Mouse (Mus musculus) lung, postnatal 0 days (tissue): ENCODE measurements around the gene 4930524B15Rik. TPM values are rescaled to one million over a fixed set of nuclear protein-coding genes. Genes with fewer than 3 reads are reported as not detected.

Experiments
- ATAC-seq: fragments of 200-750 bp; cut with Nextera tagmentation; 2 replicates; pipeline ENCODE4 v1.8.0; 2017; ENCODE audit warnings: moderate library complexity
- DNase-seq: peaks from one replicate; pipeline ENCODE4 v3.0.0-alpha.2; 2016; ENCODE audit warnings: low spot score
- H3K27ac ChIP-seq: fragments of 300-500 bp; sonication (generic); 2 replicates; pipeline ENCODE4 v1.5.1; 2014; ENCODE audit warnings: antibody characterized with exemption, mild to moderate bottlenecking, low read length, mixed read lengths
- H3K27me3 ChIP-seq: fragments of 300-500 bp; sonication (generic); replicated peaks from 2 replicates; pipeline ENCODE4 v1.6.1; 2014; ENCODE audit warnings: low read length, mixed read lengths; ENCODE audit not compliant: insufficient read depth
- H3K36me3 ChIP-seq: fragments of 300-500 bp; sonication (generic); 2 replicates; pipeline ENCODE4 v1.6.1; 2014; ENCODE audit warnings: low read length, mixed read lengths; ENCODE audit not compliant: insufficient read depth
- H3K4me1 ChIP-seq: fragments of 300-500 bp; sonication (generic); 2 replicates; pipeline ENCODE4 v1.6.1; 2014; ENCODE audit warnings: antibody characterized with exemption, low read depth, low read length, mixed read lengths; ENCODE audit not compliant: insufficient read depth
- H3K4me2 ChIP-seq: fragments of 300-500 bp; sonication (generic); replicated peaks from 2 replicates; pipeline ENCODE4 v1.6.1; 2014; ENCODE audit warnings: low read depth, mild to moderate bottlenecking, low read length, moderate library complexity, mixed read lengths
- H3K4me3 ChIP-seq: fragments of 300-500 bp; sonication (generic); 2 replicates; pipeline ENCODE4 v1.5.1; 2014; ENCODE audit warnings: low read depth, low read length
- H3K9ac ChIP-seq: fragments of 300-500 bp; sonication (generic); replicated peaks from 2 replicates; pipeline ENCODE4 v1.6.1; 2014; ENCODE audit warnings: low read depth, mild to moderate bottlenecking
- H3K9me3 ChIP-seq: fragments of 300-500 bp; sonication (generic); 2 replicates; pipeline ENCODE4 v1.6.1; 2016; ENCODE audit warnings: low read length, mixed read lengths
- CTCF ChIP-seq: IDR thresholded peaks from 2 replicates; pipeline ENCODE4 v1.5.1; 2016; ENCODE audit warnings: antibody characterized with exemption, mild to moderate bottlenecking
- EP300 ChIP-seq: IDR thresholded peaks from 2 replicates; pipeline ENCODE4 v1.6.1; 2016; ENCODE audit warnings: antibody characterized with exemption, mild to moderate bottlenecking, control low read depth
- WGBS: fragments of 180-500 bp; shearing (Covaris S2); extraction: QIAGEN DNeasy Blood & Tissue Kit; methylation state at CpG from one replicate; pipeline ENCODE4 v1.1.7; 2014; 5-methylcytosine and 5-hydroxymethylcytosine counted together
- polyA plus RNA-seq: library from polyadenylated mRNA; unstranded; fragments of >200 nt; fragmentation: Nextera tagmentation; extraction: Ambion mirVana; gene quantifications from 2 replicates; pipeline ENCODE4 v1.2.1, GENCODE M21; 2015

4930524B15Rik gene
- polyA plus RNA-seq, 1 experiment from 2014 or later = 0.07 TPM

DNA sequence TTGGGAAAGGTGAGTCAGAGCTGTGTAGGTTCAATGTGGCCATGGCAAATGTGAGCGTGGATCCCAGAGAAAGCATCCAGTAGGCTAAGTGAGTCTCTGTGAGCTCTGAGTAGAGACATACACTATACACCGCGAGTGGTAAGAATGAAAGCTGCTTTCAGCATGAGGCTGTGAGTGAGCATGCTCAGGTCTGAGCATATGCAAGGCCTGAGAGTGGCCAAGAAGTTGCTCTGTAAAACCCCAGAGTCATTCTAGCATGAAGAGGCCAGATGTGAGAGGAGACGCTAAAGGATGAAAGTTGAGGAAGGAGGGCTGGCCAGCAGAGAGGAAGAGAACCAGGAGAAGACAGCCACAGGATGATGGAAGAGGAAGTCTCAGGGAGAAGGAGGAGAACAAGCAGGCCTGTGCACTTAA lies 47.6 kb downstream of the 4930524B15Rik start:
- H3K27me3 ChIP-seq = no peaks in the 10 kb centered on the region
- H3K4me3 ChIP-seq = no peak overlapping the region
- no peak for TF ChIP-seq CTCF
- no peak for TF ChIP-seq EP300
- no peaks in the 10 kb centered on the region for H3K36me3 ChIP-seq
- no peaks in the 10 kb centered on the region for H3K4me1 ChIP-seq
- H3K9me3 ChIP-seq = no peaks in the 10 kb centered on the region
- no peak for ATAC-seq
- H3K27ac ChIP-seq = no peak overlapping the region
- no peak overlapping the region for H3K9ac ChIP-seq
- no peak overlapping the region for H3K4me2 ChIP-seq
- 78% methylated on average over 4 of the region's 4 CpGs for WGBS
- DNase-seq = no peak

- no peak for TF ChIP-seq CTCF
- DNase-seq (no peak), ATAC-seq (no peak)
- Histone ChIP-seq H3K4me2 (no peak overlapping the region), H3K4me1 (no peaks in the 10 kb centered on the region), H3K36me3 (no peaks in the 10 kb centered on the region), H3K4me3 (no peak overlapping the region), H3K9me3 (no peaks in the 10 kb centered on the region), H3K27me3 (no peaks in the 10 kb centered on the region), H3K27ac (no peak overlapping the region), H3K9ac (no peak overlapping the region)
- WGBS = 68% methylated on average over 1 of the region's 1 CpGs
Observed at GRCm38 (mm10) chr11:32013561-32013960, 48.2 kb downstream of the 4930524B15Rik start.

DNA sequence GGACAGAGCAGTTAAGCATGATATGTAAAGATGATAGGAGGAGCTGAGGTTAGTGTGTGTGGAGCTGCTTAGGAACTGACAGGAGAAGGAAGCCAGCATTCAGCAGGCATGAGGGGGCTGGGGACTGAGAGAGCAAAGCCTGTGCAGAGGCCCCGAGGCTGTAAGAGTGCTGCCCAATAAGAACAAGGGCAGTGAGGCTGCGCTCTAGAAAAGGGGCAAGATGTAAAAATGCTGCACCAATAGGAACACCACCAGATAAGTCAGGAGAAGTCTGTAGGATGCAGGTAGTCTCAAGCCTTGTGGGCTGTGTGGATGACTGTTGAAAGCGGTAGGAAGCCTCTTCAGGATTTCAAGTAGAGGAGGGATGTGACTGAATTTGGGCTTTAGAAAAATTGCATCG lies 52.8 kb downstream of the 4930524B15Rik start:
- 57% methylated on average over 4 of the region's 4 CpGs for WGBS
- no peak overlapping the region for H3K4me2 ChIP-seq

DNA sequence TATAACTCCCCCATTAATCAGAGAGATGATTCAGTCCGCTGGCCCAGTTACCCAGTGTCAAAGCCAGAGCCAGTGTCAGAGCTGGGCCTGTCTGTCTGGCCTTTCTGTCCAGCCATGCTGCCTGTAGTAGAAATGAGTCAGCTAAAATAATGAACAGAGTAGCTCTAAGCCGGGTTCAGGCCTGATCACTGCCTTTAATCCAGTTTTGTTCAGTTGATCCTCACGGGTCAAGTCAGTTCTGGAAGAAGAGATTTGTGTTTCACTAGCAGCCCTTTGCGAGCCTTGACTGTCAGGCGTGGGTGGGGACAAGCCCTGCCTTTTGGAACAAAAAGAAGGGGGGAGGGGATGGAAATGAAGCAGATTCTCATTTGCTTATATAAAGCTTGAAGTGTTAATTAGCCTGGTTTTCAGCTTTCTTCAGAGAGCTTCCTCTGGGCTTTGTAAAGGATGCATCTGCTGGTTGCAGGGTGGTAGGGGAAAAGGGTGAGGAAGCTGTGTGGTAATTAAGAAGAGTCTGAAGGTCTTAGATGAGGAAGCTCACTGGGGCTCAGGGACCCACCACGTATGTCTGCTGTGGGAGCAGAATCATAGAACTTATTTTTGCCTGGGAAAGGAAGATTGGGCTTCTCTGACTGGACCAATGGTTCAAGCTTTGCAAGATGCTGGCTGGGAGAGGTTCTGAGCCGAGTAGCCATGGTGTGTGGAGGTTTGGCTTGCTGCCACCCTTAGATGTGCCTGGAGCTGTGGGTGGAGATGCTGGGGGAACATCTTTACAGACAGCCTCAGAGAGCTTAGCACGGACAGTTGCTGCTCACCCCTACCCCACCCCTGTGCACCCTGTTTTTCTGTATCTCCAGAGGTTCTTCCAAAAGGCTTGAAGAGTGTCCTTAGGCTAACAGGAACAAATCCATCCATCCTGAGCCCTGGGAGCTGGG lies 54.9 kb downstream of the 4930524B15Rik start:
- H3K36me3 ChIP-seq = no peaks in the 10 kb centered on the region
- no peak overlapping the region for H3K4me2 ChIP-seq
- H3K9ac ChIP-seq = no peak overlapping the region
- no peak overlapping the region for H3K27ac ChIP-seq
- H3K4me1 ChIP-seq = no peaks in the 10 kb centered on the region
- no peak for DNase-seq
- ATAC-seq = no peak
- H3K9me3 ChIP-seq = no peaks in the 10 kb centered on the region
- no peak for TF ChIP-seq CTCF
- no peak for TF ChIP-seq EP300
- H3K27me3 ChIP-seq = no peaks in the 10 kb centered on the region
- 40% methylated on average over 8 of the region's 8 CpGs for WGBS
- no peak overlapping the region for H3K4me3 ChIP-seq

More for the DNA sequence above, 52.8 kb downstream of the 4930524B15Rik start:
- Histone ChIP-seq H3K27me3 (no peaks in the 10 kb centered on the region), H3K4me3 (no peak overlapping the region), H3K9me3 (no peaks in the 10 kb centered on the region), H3K36me3 (no peaks in the 10 kb centered on the region), H3K4me1 (no peaks in the 10 kb centered on the region), H3K9ac (no peak overlapping the region), H3K27ac (no peak overlapping the region)
- ATAC-seq = no peak
- TF ChIP-seq CTCF (no peak), EP300 (no peak)
- no peak for DNase-seq

GRCm38 (mm10) chr11:32026634-32027033 lies 61.2 kb downstream of the 4930524B15Rik start:
- H3K27me3 ChIP-seq = no peaks in the 10 kb centered on the region
- no peak overlapping the region for H3K9ac ChIP-seq
- TF ChIP-seq CTCF = no peak
- no peak for TF ChIP-seq EP300
- WGBS = 30% methylated on average over 5 of the region's 5 CpGs
- H3K4me1 ChIP-seq = no peaks in the 10 kb centered on the region
- H3K4me2 ChIP-seq = no peak overlapping the region
- no peak overlapping the region for H3K4me3 ChIP-seq
- H3K36me3 ChIP-seq = no peaks in the 10 kb centered on the region
- DNase-seq (no peak), ATAC-seq (no peak)
- H3K9me3 ChIP-seq = no peaks in the 10 kb centered on the region
- no peak overlapping the region for H3K27ac ChIP-seq

DNA sequence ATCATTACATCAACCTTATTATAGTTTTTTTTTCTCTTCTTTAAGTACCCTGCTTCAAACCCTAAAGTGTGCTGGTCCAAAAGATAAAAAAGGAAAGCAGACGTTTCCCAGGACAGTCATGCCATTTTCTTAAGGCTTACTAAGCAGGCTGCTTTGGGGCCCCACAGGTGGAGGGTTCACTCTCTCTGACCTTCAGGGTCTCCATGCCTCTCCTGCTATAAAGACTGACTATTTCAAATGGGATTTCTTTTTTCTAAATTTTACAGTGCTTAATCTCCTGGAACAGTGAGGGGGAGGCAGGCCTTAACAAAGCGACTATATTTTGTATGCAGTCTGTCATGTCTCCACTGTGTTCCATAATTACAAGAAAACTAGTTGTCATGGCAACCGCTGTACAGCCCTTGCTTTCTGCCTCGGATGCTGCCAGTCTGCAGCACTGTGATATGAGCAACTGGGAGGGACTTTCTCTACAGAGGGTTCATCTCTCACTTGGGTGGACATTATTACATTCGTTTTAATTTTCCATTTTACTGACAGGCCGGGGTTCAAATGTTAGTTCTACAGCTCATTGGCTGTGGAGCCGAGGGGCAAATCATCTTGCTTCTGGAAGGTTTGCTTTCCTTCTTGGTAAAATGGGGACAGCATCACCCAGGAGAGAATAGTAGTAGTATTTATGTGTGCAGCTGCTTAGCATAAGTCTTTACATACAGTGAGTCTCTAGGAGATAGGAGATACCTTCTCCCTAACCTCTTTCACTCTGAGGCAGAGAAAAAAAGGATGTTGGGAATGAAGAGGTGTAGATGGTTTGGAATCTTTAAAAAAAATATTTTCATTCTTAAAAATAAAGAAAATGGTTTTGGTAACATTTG lies 62.3 kb downstream of the 4930524B15Rik start:
- Histone ChIP-seq H3K36me3 (no peaks in the 10 kb centered on the region), H3K27ac (no peak overlapping the region), H3K9me3 (no peaks in the 10 kb centered on the region), H3K4me1 (no peaks in the 10 kb centered on the region), H3K4me3 (no peak overlapping the region), H3K27me3 (no peaks in the 10 kb centered on the region), H3K4me2 (no peak overlapping the region), H3K9ac (no peak overlapping the region)
- WGBS = 59% methylated on average over 7 of the region's 7 CpGs
- DNase-seq (no peak), ATAC-seq (no peak)
- TF ChIP-seq EP300 (no peak), CTCF (no peak)
